ENCODE assay signal across 16 mouse cellular contexts in genomic region chr5:108085440-108085839, GRCm38 (mm10). TPM values are rescaled to one million over a fixed set of nuclear protein-coding genes. Genes with fewer than 3 reads are reported as not detected.
A peak's percentile ranks its signal among the peaks of the same experiment; 100 is the strongest.
DNase-seq lines count a peak whose midpoint lies in the region; ATAC-seq and TF ChIP-seq lines count a peak whose summit lies in the region.
"Had no signal": no experiment of that assay in that cellular context is flagged by ENCODE, and none has a peak within 500 bp of the region (broad histone marks: within the 10 kb centered on the region; RNA-seq: fewer than 3 reads in every experiment).

No protein-coding gene starts in this region.

- no peak overlapping the region for H3K27ac ChIP-seq in kidney, postnatal 0 days
- no peak overlapping the region for H3K27ac ChIP-seq in midbrain, postnatal 0 days (ENCODE audit: low read depth, low read length)
- no peak overlapping the region for H3K27ac ChIP-seq in midbrain, embryonic 11.5 days (ENCODE audit: low read depth, low read length)
- H3K27ac ChIP-seq in MEL (ENCODE audit: control insufficient read depth, low read depth, low read length), result no peak overlapping the region
- H3K27ac ChIP-seq in cerebellum, adult 2 months (ENCODE audit: insufficient read depth, low read length), result no peak overlapping the region
- H3K27ac ChIP-seq: forebrain, embryonic 10.5 days; hindbrain, embryonic 10.5 days; neural tube, embryonic 15.5 days had no signal

- peaks cover 4% of the 10 kb centered on the region; the same call in 1 of the 2 replicates for H3K79me2 ChIP-seq in MEL (ENCODE audit: control insufficient read depth, insufficient read depth, low read length, poor library complexity)

- no peak overlapping the region for H3K4me3 ChIP-seq in kidney, postnatal 0 days (replicated peaks; ENCODE audit: low read depth, low read length)
- H3K4me3 ChIP-seq in midbrain, postnatal 0 days (ENCODE audit: low read depth, low read length), result no peak overlapping the region
- no peak overlapping the region for H3K4me3 ChIP-seq in midbrain, embryonic 11.5 days (ENCODE audit: low read depth, low read length)
- H3K4me3 ChIP-seq in MEL (ENCODE audit: control insufficient read depth in 1 of 2, insufficient read depth in 1 of 2, low read depth in 2 of 2, low read length in 2 of 2), result no peak overlapping the region
- no peak overlapping the region for H3K4me3 ChIP-seq in cerebellum, adult 2 months (replicated peaks; ENCODE audit: insufficient read depth, low read depth, low read length)
- H3K4me3 ChIP-seq: forebrain, embryonic 10.5 days; hindbrain, embryonic 10.5 days; megakaryocyte, embryonic 14.5 days; neural tube, embryonic 15.5 days had no signal

- WGBS in kidney, postnatal 0 days, result 90% methylated on average over 2 of the region's 2 CpGs
- 98% methylated on average over 2 of the region's 2 CpGs for WGBS in midbrain, postnatal 0 days
- 89% methylated on average over 2 of the region's 2 CpGs for WGBS in midbrain, embryonic 11.5 days
- WGBS in cerebellum, adult 2 months, result 99% methylated on average over 2 of the region's 2 CpGs

- no peak overlapping the region for H3K9ac ChIP-seq in kidney, postnatal 0 days (ENCODE audit: low read depth, low read length)
- H3K9ac ChIP-seq in midbrain, postnatal 0 days (replicated peaks; ENCODE audit: low read length, poor library complexity, severe bottlenecking), result no peak overlapping the region
- no peak overlapping the region for H3K9ac ChIP-seq in midbrain, embryonic 11.5 days (ENCODE audit: low read length)
- H3K9ac ChIP-seq in MEL (ENCODE audit: control insufficient read depth, low read depth, low read length, poor library complexity, severe bottlenecking), result no peak overlapping the region
- H3K9ac ChIP-seq: neural tube, embryonic 15.5 days had no signal

- H3K4me2 ChIP-seq in kidney, postnatal 0 days (ENCODE audit: low read length), result no peak overlapping the region
- no peak overlapping the region for H3K4me2 ChIP-seq in midbrain, postnatal 0 days (ENCODE audit: low read depth, low read length, poor library complexity, severe bottlenecking)
- H3K4me2 ChIP-seq in midbrain, embryonic 11.5 days, result no peak overlapping the region
- H3K4me2 ChIP-seq: neural tube, embryonic 15.5 days had no signal

- no peak for TF ChIP-seq EP300 in MEL (IDR thresholded peaks at IDR 0.05; ENCODE audit: low read depth in 1 of 2, low read length in 2 of 2)

- no peak for DNase-seq in kidney, postnatal 0 days (ENCODE audit: low spot score)
- no peak for DNase-seq in kidney, postnatal 14 days
- DNase-seq in midbrain, postnatal 0 days (ENCODE audit: low spot score), result no peak
- no peak for DNase-seq in midbrain, embryonic 11.5 days (ENCODE audit: low spot score, missing footprints)
- peak; percentile 37 for DNase-seq in MEL (ENCODE audit: low read depth, low spot score)
- DNase-seq in thymus, postnatal 4 days, result peak; percentile 32
- DNase-seq in cerebellum, adult 2 months, result no peak
- DNase-seq: adrenal gland, adult 2 months; cerebellum, adult 18-20 months; left cerebral cortex, postnatal 4 days; right cerebral cortex, postnatal 4 days had no signal

- no peaks in the 10 kb centered on the region for H3K4me1 ChIP-seq in kidney, postnatal 0 days (replicated peaks; ENCODE audit: insufficient read depth, low read length)
- H3K4me1 ChIP-seq in midbrain, postnatal 0 days (ENCODE audit: insufficient read depth, low read length), result no peaks in the 10 kb centered on the region
- H3K4me1 ChIP-seq in midbrain, embryonic 11.5 days (ENCODE audit: control insufficient read depth, insufficient read depth, low read length), result no peaks in the 10 kb centered on the region
- H3K4me1 ChIP-seq in MEL (ENCODE audit: control insufficient read depth in 1 of 2, insufficient read depth in 2 of 2, low read length in 2 of 2), result no peaks in the 10 kb centered on the region; a peak in 1 of 4 replicates
- no peaks in the 10 kb centered on the region for H3K4me1 ChIP-seq in cerebellum, adult 2 months (ENCODE audit: control insufficient read depth, insufficient read depth, low read length)
- H3K4me1 ChIP-seq: forebrain, embryonic 10.5 days; hindbrain, embryonic 10.5 days; neural tube, embryonic 15.5 days had no signal

- H3K27me3 ChIP-seq in kidney, postnatal 0 days (ENCODE audit: insufficient read depth, low read length), result no peaks in the 10 kb centered on the region
- no peaks in the 10 kb centered on the region for H3K27me3 ChIP-seq in midbrain, postnatal 0 days (ENCODE audit: insufficient read depth, low read length)
- H3K27me3 ChIP-seq in midbrain, embryonic 11.5 days (ENCODE audit: control insufficient read depth, insufficient read depth, low read length), result no peaks in the 10 kb centered on the region
- no peaks in the 10 kb centered on the region for H3K27me3 ChIP-seq in MEL (ENCODE audit: control insufficient read depth in 1 of 2, insufficient read depth in 2 of 2, low read length in 2 of 2)
- no peaks in the 10 kb centered on the region for H3K27me3 ChIP-seq in cerebellum, adult 2 months (ENCODE audit: control insufficient read depth, insufficient read depth, low read length)
- H3K27me3 ChIP-seq: CH12.LX; megakaryocyte, embryonic 14.5 days; neural tube, embryonic 15.5 days had no signal

- peaks cover 25% of the 10 kb centered on the region; the same call in 1 of the 2 replicates for H3K36me3 ChIP-seq in kidney, postnatal 0 days (ENCODE audit: insufficient read depth, low read length)
- H3K36me3 ChIP-seq in midbrain, postnatal 0 days (ENCODE audit: insufficient read depth, low read length), result peaks cover 19% of the 10 kb centered on the region
- peaks cover 14% of the 10 kb centered on the region for H3K36me3 ChIP-seq in midbrain, embryonic 11.5 days (ENCODE audit: control insufficient read depth, insufficient read depth, low read length)
- H3K36me3 ChIP-seq in MEL (ENCODE audit: control insufficient read depth in 1 of 2, insufficient read depth in 2 of 2, low read length in 2 of 2), result peaks cover 19 to 71% of the 10 kb centered on the region in 2 experiments

- TF ChIP-seq POLR2A in MEL (IDR thresholded peaks at IDR 0.05; ENCODE audit: control insufficient read depth in 1 of 2, insufficient read depth in 1 of 2, low read depth in 1 of 2, low read length in 2 of 2, poor library complexity in 1 of 2), result no peak
- TF ChIP-seq POLR2A in cerebellum, adult 2 months (IDR thresholded peaks at IDR 0.05; ENCODE audit: borderline replicate concordance, insufficient read depth, low read length), result no peak

- no peaks in the 10 kb centered on the region for H3K9me3 ChIP-seq in kidney, postnatal 0 days (replicated peaks; ENCODE audit: low read length)
- no peaks in the 10 kb centered on the region for H3K9me3 ChIP-seq in midbrain, postnatal 0 days (ENCODE audit: low read length)
- no peaks in the 10 kb centered on the region for H3K9me3 ChIP-seq in midbrain, embryonic 11.5 days (ENCODE audit: control insufficient read depth, low read length)
- no peaks in the 10 kb centered on the region for H3K9me3 ChIP-seq in MEL (replicated peaks; ENCODE audit: insufficient read depth, low read length)
- H3K9me3 ChIP-seq: forebrain, embryonic 10.5 days; hindbrain, embryonic 10.5 days; megakaryocyte, embryonic 14.5 days; neural tube, embryonic 15.5 days had no signal

- no peak for ATAC-seq in kidney, postnatal 0 days (replicated peaks; ENCODE audit: low FRiP score, low read depth)
- no peak for ATAC-seq in midbrain, postnatal 0 days (ENCODE audit: low FRiP score)
- no peak for ATAC-seq in midbrain, embryonic 11.5 days (ENCODE audit: low FRiP score)

- TF ChIP-seq RAD21 in MEL (IDR thresholded peaks at IDR 0.05; ENCODE audit: low read depth, low read length), result no peak

- TF ChIP-seq CTCF in kidney, postnatal 0 days (IDR thresholded peaks at IDR 0.05; ENCODE audit: low read depth), result peak; percentile 57
- peak; percentile 55 for TF ChIP-seq CTCF in midbrain, postnatal 0 days (IDR thresholded peaks at IDR 0.05)
- TF ChIP-seq CTCF in MEL (IDR thresholded peaks at IDR 0.05 in 2 of 3, conservative IDR thresholded peaks at IDR 0.05 in 1 of 3; ENCODE audit: control insufficient read depth in 1 of 3, insufficient read depth in 1 of 3, low read depth in 2 of 3, low read length in 3 of 3, poor library complexity in 1 of 3, severe bottlenecking in 1 of 3), result peak; percentile 17 to 59 (median 34); a peak in 4 of 6 replicates
- TF ChIP-seq CTCF in cerebellum, adult 2 months (IDR thresholded peaks at IDR 0.05; ENCODE audit: borderline replicate concordance, insufficient read depth, low read depth, low read length), result no peak

TF ChIP-seq in MEL, 35 proteins besides CTCF, POLR2A, EP300 and RAD21 (continues in another document):
- TF ChIP-seq UBTF (IDR thresholded peaks at IDR 0.05; ENCODE audit: borderline replicate concordance, insufficient read depth, low read depth, low read length), result no peak

RNA-seq across cellular contexts. Expression of gene Mtf2, which starts 20.0 kb away (rescaled TPM):
- polyA plus RNA-seq in kidney, postnatal 0 days (2015; fragmentation: Nextera tagmentation; extraction: Ambion mirVana), result 65.8 and 70.4 TPM in 2 replicates
- 57.9 and 60.0 TPM in 2 replicates for total RNA-seq in midbrain, postnatal 0 days (2014; rRNA removed)
- 54.7 and 55.0 TPM in 2 replicates for polyA plus RNA-seq in midbrain, postnatal 0 days (2015; fragmentation: Nextera tagmentation; extraction: Ambion mirVana)
- polyA plus RNA-seq in midbrain, embryonic 11.5 days (2014; fragmentation: Nextera tagmentation; extraction: Ambion mirVana), result 124 and 139 TPM in 2 replicates
- 99.7 and 103 TPM in 2 replicates for total RNA-seq in MEL (2012; rRNA removed)
- 100 to 1,000 TPM in 1 of 2 experiments, 10 to 100 TPM in 1; 69.9 to 263 TPM for polyA plus RNA-seq in MEL (2012; ENCODE audit: insufficient read depth in 1 of 2, insufficient read length in 2 of 2, low read depth in 1 of 2, low replicate concordance in 2 of 2, missing spikeins in 1 of 2)
- 43.4 and 45.7 TPM in 2 replicates for polyA plus RNA-seq in cerebellum, adult 2 months (2012; rRNA removed)

RNA-seq across cellular contexts. Expression of gene Tmed5, which starts 47.0 kb away (rescaled TPM):
- 23.1 and 25.9 TPM in 2 replicates for polyA plus RNA-seq in kidney, postnatal 0 days (2015; fragmentation: Nextera tagmentation; extraction: Ambion mirVana)
- 19.6 and 26.4 TPM in 2 replicates for total RNA-seq in midbrain, postnatal 0 days (2014; rRNA removed)
- 19.6 and 23.4 TPM in 2 replicates for polyA plus RNA-seq in midbrain, postnatal 0 days (2015; fragmentation: Nextera tagmentation; extraction: Ambion mirVana)
- 30.4 and 30.7 TPM in 2 replicates for polyA plus RNA-seq in midbrain, embryonic 11.5 days (2014; fragmentation: Nextera tagmentation; extraction: Ambion mirVana)
- 55.5 and 63.1 TPM in 2 replicates for total RNA-seq in MEL (2012; rRNA removed)
- polyA plus RNA-seq in MEL (2012; ENCODE audit: insufficient read depth in 1 of 2, insufficient read length in 2 of 2, low read depth in 1 of 2, low replicate concordance in 2 of 2, missing spikeins in 1 of 2), result 100 to 1,000 TPM in 1 of 2 experiments, 10 to 100 TPM in 1; 40.5 to 181 TPM
- polyA plus RNA-seq in cerebellum, adult 2 months (2012; rRNA removed), result 19.9 and 21.6 TPM in 2 replicates

RNA-seq across cellular contexts. Expression of gene Ccdc18, which starts 47.2 kb away (rescaled TPM):
- polyA plus RNA-seq in kidney, postnatal 0 days (2015; fragmentation: Nextera tagmentation; extraction: Ambion mirVana), result 5.7 and 5.9 TPM in 2 replicates
- 0.66 and 1.1 TPM in 2 replicates for total RNA-seq in midbrain, postnatal 0 days (2014; rRNA removed)
- 1.4 and 2.0 TPM in 2 replicates for polyA plus RNA-seq in midbrain, postnatal 0 days (2015; fragmentation: Nextera tagmentation; extraction: Ambion mirVana)
- polyA plus RNA-seq in midbrain, embryonic 11.5 days (2014; fragmentation: Nextera tagmentation; extraction: Ambion mirVana), result 9.5 and 10.8 TPM in 2 replicates
- 2.3 and 3.6 TPM in 2 replicates for total RNA-seq in MEL (2012; rRNA removed)
- 1 to 10 TPM in 1 of 2 experiments, not detected in 1; 3.0 TPM for polyA plus RNA-seq in MEL (2012; ENCODE audit: insufficient read depth in 1 of 2, insufficient read length in 2 of 2, low read depth in 1 of 2, low replicate concordance in 2 of 2, missing spikeins in 1 of 2)
- polyA plus RNA-seq in cerebellum, adult 2 months (2012; rRNA removed), result 0.38 and 0.48 TPM in 2 replicates
- polyA plus RNA-seq: adrenal gland, adult 2 months had no signal

Comparison
In these comparisons a context has a peak if more than half of its experiments do, and no peak if none do; other contexts are left out.
1. DNase-seq: peak in MEL (single experiment) and thymus, postnatal 4 days (single experiment); none in kidney, postnatal 0 days (single experiment), kidney, postnatal 14 days (single experiment), midbrain, postnatal 0 days (single experiment), midbrain, embryonic 11.5 days (single experiment) and cerebellum, adult 2 months (0 of 2).